Mouse (Mus musculus) G1E (cell line): ENCODE results near the gene Fam131c. TPM values are rescaled to one million over a fixed set of nuclear protein-coding genes. Genes with fewer than 3 reads are reported as not detected.
A peak's percentile ranks its signal among the peaks of the same experiment; 100 is the strongest.

Source experiments
- ATAC-seq: 2 replicates; pipeline ENCODE4 v1.8.0; 2016; ENCODE audit warnings: mild to moderate bottlenecking; ENCODE audit not compliant: insufficient number of reproducible peaks, poor library complexity, low FRiP score, severe bottlenecking; ENCODE audit errors: extremely low read depth
- DNase-seq: peaks from one replicate; pipeline ENCODE4 v3.0.0; 2012; ENCODE audit warnings: low spot score
- H3K27me3 ChIP-seq: 2 replicates; pipeline ENCODE4 v1.6.1; 2012; ENCODE audit warnings: mild to moderate bottlenecking, low read length, inconsistent platforms; ENCODE audit not compliant: insufficient read depth
- H3K36me3 ChIP-seq: replicated peaks from 2 replicates; pipeline ENCODE3; 2012; ENCODE audit warnings: mild to moderate bottlenecking, inconsistent platforms
- H3K4me1 ChIP-seq: 2 replicates; pipeline ENCODE4 v1.6.1; 2012; ENCODE audit warnings: low read depth, low read length, inconsistent platforms, mixed read lengths; ENCODE audit not compliant: insufficient read depth
- H3K4me3 ChIP-seq: 2 replicates; pipeline ENCODE4 v1.5.1; 2012; ENCODE audit warnings: low read depth, mild to moderate bottlenecking, inconsistent platforms, low read length, moderate library complexity, mixed read lengths
- H3K9me3 ChIP-seq: replicated peaks from 2 replicates; pipeline ENCODE4 v1.6.1; 2012; ENCODE audit warnings: inconsistent platforms
- CTCF ChIP-seq: IDR thresholded peaks from 2 replicates; pipeline ENCODE4 v1.5.1; 2012; ENCODE audit warnings: low read depth, low read length, inconsistent platforms, mixed read lengths
- GATA1 ChIP-seq: IDR thresholded peaks from 2 replicates; pipeline ENCODE4 v1.6.1; 2012; ENCODE audit warnings: borderline replicate concordance, low read length, inconsistent platforms, mixed read lengths
- GATA2 ChIP-seq: IDR thresholded peaks from 2 replicates; pipeline ENCODE4 v1.6.1; 2012; ENCODE audit warnings: low read depth, low read length, inconsistent platforms, borderline replicate concordance
- POLR2AphosphoS5 ChIP-seq: IDR thresholded peaks from 2 replicates; pipeline ENCODE4 v1.6.1; 2012; ENCODE audit warnings: low read depth, low read length, inconsistent platforms; ENCODE audit not compliant: insufficient replicate concordance
- TAL1 ChIP-seq: conservative IDR thresholded peaks from 2 replicates; pipeline ENCODE4 v1.6.1; 2012; ENCODE audit warnings: low read depth, low read length, inconsistent platforms, mixed read lengths
- polyA plus RNA-seq: library from polyadenylated mRNA; stranded (reverse); fragments of >175 nt; gene quantifications from 2 replicates; pipeline ENCODE4 v1.2.3, GENCODE M21; 2012
- total RNA-seq, 2 experiments: library from RNA; stranded (forward) in 1 of 2; stranded (reverse) in 1 of 2; fragments of 200-1000 nt in 1 of 2; fragments of >200 nt in 1 of 2; fragmentation: Nextera tagmentation in 1 of 2; gene quantifications; 2 replicates each; pipeline ENCODE4 v1.2.3; 2014 to 2017

Fam131c gene
- total and polyA plus RNA-seq, 3 experiments = not detected

DNA sequence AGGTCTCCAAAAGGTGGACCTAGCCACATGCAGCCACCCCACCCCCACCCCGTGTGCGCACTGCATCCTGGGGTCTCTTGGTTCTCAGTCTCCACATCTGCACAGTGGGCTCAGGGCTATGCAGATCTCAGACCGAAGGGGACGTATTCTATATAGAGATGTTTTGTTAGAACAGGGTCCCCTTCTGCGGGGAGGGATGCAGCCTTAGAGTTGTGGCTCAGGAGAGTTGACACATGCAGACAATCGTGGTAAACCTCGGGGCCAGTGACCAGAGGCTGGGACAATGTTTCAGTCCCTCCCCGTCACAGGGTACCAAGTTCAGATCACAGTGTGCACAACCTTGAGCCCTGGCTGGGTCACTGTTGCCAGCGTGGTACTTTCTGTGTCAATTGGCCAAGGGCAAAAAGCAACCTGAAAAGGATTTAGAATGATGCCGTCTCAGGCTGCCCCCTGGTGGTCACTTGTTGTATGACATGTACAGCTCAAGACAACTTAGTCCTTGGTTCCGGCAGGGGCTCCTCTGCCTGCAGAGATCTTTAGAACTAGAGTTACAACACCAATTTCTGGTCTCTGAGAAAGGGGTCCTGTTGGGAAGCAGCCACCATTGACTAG is 5.0 kb upstream of the Fam131c start:
- no peaks in the 10 kb centered on the region for H3K4me1 ChIP-seq
- H3K36me3 ChIP-seq = no peaks in the 10 kb centered on the region
- TF ChIP-seq POLR2AphosphoS5 = no peak
- TF ChIP-seq CTCF = peak; percentile 62
- H3K27me3 ChIP-seq = peaks cover 6% of the 10 kb centered on the region; the same call in 1 of the 2 replicates
- no peak for ATAC-seq
- no peaks in the 10 kb centered on the region for H3K9me3 ChIP-seq
- no peak overlapping the region for H3K4me3 ChIP-seq
- no peak for DNase-seq

DNA sequence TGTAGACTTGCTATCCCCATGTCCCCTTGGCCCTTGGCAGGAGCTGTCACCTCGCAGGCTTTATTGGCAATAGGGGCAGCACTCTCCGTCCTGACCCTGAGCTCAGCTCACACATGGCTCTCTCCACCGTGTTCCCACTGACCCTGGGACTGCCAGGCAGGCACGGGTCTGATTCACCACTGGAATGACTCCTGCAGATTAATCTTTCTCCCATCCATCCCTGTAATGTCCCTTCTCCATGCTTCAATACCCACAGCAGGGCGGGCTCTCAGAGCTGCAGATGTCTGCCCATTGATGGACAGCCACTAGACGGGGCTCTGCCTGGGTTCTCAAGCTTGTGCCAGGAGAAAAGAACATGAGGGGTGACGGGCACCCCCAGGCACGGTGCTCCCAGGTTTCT is 2.9 kb upstream of the Fam131c start:
- Histone ChIP-seq H3K9me3 (no peaks in the 10 kb centered on the region), H3K27me3 (peaks cover 6% of the 10 kb centered on the region; the same call in 1 of the 2 replicates), H3K36me3 (no peaks in the 10 kb centered on the region), H3K4me1 (no peaks in the 10 kb centered on the region), H3K4me3 (no peak overlapping the region)
- no peak for TF ChIP-seq GATA2
- TF ChIP-seq CTCF = no peak
- no peak for TF ChIP-seq POLR2AphosphoS5
- TF ChIP-seq GATA1 = no peak
- TF ChIP-seq TAL1 = no peak
- ATAC-seq = no peak
- DNase-seq = no peak

DNA sequence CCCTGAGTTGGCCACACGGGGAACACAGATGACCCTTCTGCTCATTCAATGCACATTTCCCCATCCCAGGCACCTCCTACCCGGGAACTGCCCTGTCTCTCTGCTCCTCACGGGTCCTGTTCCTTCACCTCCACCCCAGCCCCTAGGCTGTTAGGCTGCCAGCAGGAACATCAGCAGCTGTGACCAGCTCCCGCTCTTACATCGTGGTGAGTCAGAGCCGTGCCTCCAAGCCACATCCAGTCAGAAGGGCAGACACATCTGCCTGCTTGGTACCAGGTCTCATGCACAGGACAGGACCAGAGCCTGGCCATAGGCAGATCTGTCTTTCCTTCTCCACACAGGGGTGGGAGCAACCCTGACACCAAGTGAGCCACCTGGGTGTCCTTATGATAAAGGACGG is 2.1 kb upstream of the Fam131c start:
- Histone ChIP-seq H3K9me3 (no peaks in the 10 kb centered on the region), H3K4me1 (no peaks in the 10 kb centered on the region), H3K4me3 (no peak overlapping the region), H3K27me3 (peaks cover 6% of the 10 kb centered on the region; the same call in 1 of the 2 replicates), H3K36me3 (no peaks in the 10 kb centered on the region)
- no peak for TF ChIP-seq CTCF
- no peak for TF ChIP-seq TAL1
- no peak for TF ChIP-seq POLR2AphosphoS5
- TF ChIP-seq GATA1 = no peak
- TF ChIP-seq GATA2 = no peak
- no peak for ATAC-seq
- DNase-seq = no peak

DNA sequence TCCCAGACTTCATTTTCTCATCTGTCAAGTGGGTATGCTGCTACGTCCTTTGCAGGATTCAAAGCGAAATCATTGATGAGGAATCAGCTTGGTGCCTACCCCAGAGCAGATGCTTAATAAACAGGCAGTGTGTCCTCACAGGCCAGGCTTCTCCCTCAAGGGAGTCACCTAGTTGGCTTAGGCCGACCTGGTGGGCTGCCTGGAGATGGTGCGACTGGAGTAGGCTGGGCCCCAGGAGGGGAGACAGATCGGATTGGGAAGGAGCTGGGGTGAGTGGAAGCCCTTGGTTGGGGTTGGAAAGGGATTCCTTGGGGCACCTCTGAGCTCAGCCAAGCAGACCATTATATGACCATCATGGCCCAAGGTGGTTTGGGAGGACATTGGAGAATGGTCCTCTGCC is 4.4 kb downstream of the Fam131c start:
- no peak for ATAC-seq
- TF ChIP-seq GATA2 = no peak
- no peak for TF ChIP-seq CTCF
- no peak for TF ChIP-seq POLR2AphosphoS5
- no peak for TF ChIP-seq TAL1
- TF ChIP-seq GATA1 = no peak
- H3K4me3 ChIP-seq = no peak overlapping the region

DNA sequence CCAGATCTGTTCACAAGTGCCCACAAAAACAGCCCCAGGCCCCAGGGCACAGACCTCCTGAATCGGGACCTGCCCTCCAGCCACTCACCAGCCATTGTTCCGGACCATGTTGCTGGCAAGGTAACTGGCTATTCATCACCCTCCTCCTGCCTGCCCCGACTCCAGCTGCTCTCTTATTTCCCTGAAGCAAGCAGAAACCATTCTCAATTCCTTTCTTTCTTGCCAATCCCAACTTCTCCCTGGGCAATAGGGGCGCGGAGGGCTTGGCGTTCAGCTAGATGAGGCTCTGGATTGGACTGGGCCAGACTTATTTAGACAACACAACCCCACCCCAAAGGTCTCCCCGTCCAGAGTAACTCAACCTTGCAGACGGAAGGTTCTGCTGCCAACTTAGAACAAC is 11.7 kb downstream of the Fam131c start:
- peaks cover 18% of the 10 kb centered on the region; the same call in 1 of the 2 replicates for H3K27me3 ChIP-seq
- TF ChIP-seq CTCF (no peak), TAL1 (no peak), GATA2 (no peak), GATA1 (no peak), POLR2AphosphoS5 (no peak)
- H3K9me3 ChIP-seq = no peaks in the 10 kb centered on the region
- no peak overlapping the region for H3K4me3 ChIP-seq
- ATAC-seq = no peak
- H3K36me3 ChIP-seq = no peaks in the 10 kb centered on the region
- no peaks in the 10 kb centered on the region for H3K4me1 ChIP-seq
- DNase-seq = no peak

More for the DNA sequence above, 4.4 kb downstream of the Fam131c start:
- Histone ChIP-seq H3K36me3 (no peaks in the 10 kb centered on the region), H3K27me3 (peaks cover 17% of the 10 kb centered on the region), H3K9me3 (no peaks in the 10 kb centered on the region), H3K4me1 (no peaks in the 10 kb centered on the region)
- DNase-seq = no peak

DNA sequence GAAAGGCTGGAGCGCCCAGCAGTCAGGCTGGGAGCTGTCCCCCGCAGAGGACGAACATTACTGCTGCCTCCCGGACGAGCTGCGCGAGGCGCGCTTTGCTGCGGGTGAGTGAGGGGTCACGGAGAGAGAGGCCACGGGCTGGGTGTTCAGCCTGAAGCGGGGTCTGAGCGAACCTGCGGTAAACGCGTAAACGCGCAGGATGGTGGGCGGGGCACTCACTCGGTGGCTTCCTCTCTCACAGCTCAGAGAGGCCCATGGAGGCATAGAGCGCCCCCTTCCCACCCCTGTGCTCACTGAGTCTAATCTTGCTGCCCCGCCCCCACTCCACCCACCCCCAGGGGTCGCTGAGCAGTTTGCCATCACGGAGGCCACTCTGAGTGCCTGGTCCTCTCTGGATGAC is 14.4 kb downstream of the Fam131c start:
- Histone ChIP-seq H3K4me1 (no peaks in the 10 kb centered on the region; the same call in 1 of the 2 replicates), H3K4me3 (no peak overlapping the region), H3K36me3 (no peaks in the 10 kb centered on the region), H3K9me3 (no peaks in the 10 kb centered on the region), H3K27me3 (peaks cover 12% of the 10 kb centered on the region; the same call in 1 of the 2 replicates)
- DNase-seq (no peak), ATAC-seq (no peak)
- TF ChIP-seq TAL1 (no peak), POLR2AphosphoS5 (no peak), CTCF (no peak), GATA2 (no peak), GATA1 (no peak)
